Mouse (Mus musculus) olfactory bulb, adult 2 months (tissue): Measurements from ENCODE around the gene Rcl1. TPM values are rescaled to one million over a fixed set of nuclear protein-coding genes. Genes with fewer than 3 reads are reported as not detected.
A peak's percentile ranks its signal among the peaks of the same experiment; 100 is the strongest.

Experiments
- H3K27ac ChIP-seq: fragments of 200-500 bp; 2 replicates; pipeline ENCODE4 v1.5.1; 2012; ENCODE audit warnings: low read depth, low read length; ENCODE audit not compliant: insufficient read depth
- H3K4me1 ChIP-seq: fragments of 200-500 bp; 2 replicates; pipeline ENCODE4 v1.6.1; 2012; ENCODE audit warnings: low read length; ENCODE audit not compliant: control insufficient read depth, insufficient read depth
- H3K4me3 ChIP-seq: fragments of 200-500 bp; 2 replicates; pipeline ENCODE4 v1.5.1; 2012; ENCODE audit warnings: mild to moderate bottlenecking, low read depth, low read length, moderate library complexity; ENCODE audit not compliant: insufficient read depth
- CTCF ChIP-seq: fragments of 200-500 bp; IDR thresholded peaks from 2 replicates; pipeline ENCODE4 v1.5.1; 2012; ENCODE audit warnings: low read depth, mild to moderate bottlenecking, low read length, moderate library complexity; ENCODE audit not compliant: insufficient read depth
- POLR2A ChIP-seq: fragments of 200-500 bp; IDR thresholded peaks from 2 replicates; pipeline ENCODE4 v1.6.1; 2012; ENCODE audit warnings: mild to moderate bottlenecking, low read depth, low read length, moderate library complexity; ENCODE audit not compliant: insufficient read depth
- WGBS: fragments of 180-500 bp; shearing (Covaris S2); methylation state at CpG from one replicate; pipeline ENCODE4 v1.1.7; 2018; 5-methylcytosine and 5-hydroxymethylcytosine counted together
- polyA plus RNA-seq: library from polyadenylated mRNA; stranded (reverse); fragments of >200 nt; gene quantifications from 2 replicates; pipeline ENCODE4 v1.2.4, GENCODE M21; 2012; ENCODE audit warnings: low replicate concordance; ENCODE audit not compliant: missing spikeins, insufficient read depth, insufficient read length

The Rcl1 gene
- polyA plus RNA-seq, 1 experiment, result not detected

DNA sequence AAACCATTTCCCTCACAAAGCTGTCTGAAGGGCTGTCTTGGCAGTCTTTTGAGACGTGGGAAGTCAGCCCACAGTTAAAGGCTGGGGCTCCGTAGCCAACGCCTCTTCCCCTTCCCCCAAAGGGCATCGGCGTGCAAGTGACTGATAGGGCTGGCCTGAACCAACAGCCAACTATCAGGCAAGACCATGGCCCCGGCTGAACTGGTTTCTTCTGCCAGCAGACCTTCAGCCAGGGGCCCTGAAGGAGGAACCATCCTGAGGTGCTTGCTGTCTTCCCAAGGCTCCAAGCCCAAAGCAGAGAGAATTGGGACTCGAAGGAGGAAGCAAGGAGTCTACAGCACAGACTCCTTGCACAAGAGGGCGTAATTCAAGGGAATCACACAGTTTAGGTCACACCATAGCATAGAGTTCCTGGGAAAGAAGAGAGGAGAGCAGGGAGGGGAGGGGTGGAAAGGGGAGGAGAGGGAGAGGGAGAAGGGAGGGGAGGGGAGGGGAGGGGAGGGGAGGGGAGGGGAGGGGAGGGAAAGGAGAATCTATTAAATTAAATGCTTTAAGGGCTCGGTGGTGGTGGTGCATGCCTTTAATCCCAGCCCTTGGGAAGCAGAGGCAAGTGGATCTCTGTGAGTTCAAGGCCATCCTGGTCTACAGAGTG lies 36.6 kb upstream of the Rcl1 start:
- peak overlapping the region; percentile 66; the same call in 1 of the 2 replicates for H3K27ac ChIP-seq
- 18% methylated on average over 9 of the region's 9 CpGs for WGBS
- H3K4me3 ChIP-seq, result no peak overlapping the region
- peaks cover 4% of the 10 kb centered on the region; the same call in 1 of the 2 replicates for H3K4me1 ChIP-seq
- TF ChIP-seq CTCF, result no peak
- TF ChIP-seq POLR2A, result no peak

DNA sequence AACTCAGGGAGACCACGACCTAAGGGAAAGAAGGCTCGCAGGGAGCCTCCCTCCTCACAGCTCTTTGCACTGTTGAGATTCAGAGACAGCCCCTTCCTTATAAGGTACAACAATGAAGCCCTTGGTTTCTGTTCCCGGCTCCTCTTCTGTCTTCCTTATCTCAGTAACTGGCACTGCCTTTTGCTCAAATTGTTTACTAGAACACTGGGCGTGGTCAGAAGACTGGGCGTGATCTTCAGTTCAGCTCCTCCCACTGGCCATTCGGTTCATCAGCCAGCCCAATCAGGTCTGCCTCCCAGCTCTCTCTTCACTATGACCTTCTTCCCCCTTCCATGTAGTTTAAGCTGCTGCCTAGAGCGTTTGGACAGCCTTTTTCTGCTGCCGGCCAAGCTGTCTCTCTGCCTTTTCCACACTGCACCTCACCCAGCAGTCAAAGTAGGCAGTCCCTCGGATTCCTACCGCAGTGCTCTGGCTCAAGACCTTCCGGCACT lies 34.1 kb upstream of the Rcl1 start:
- Histone ChIP-seq H3K4me1 (peaks cover 4% of the 10 kb centered on the region; the same call in 1 of the 2 replicates), H3K27ac (no peak overlapping the region), H3K4me3 (no peak overlapping the region)
- 0 out of 2 replicates have a peak, but pooled peaks have one; percentile 14 for TF ChIP-seq POLR2A
- no peak for TF ChIP-seq CTCF
- 31% methylated on average over 11 of the region's 11 CpGs for WGBS

DNA sequence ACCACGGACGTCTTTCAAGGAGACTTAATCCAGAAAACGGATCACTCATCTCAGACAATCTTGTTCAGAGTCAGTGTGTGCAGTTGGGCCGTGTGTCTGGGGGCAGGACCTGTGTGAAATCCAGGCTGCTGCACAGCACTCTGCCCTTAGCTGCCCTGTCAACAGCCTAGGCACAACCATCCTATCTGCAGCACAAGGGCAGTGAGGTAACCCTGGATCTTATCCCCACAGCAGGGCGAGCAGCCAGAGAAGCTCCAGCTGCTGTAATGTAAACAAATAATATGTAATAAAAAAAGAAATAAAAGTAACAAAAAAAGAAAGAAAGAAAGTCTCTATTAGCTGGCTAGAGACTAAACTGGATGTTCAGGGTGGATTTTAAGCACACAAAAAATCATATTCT lies 32.0 kb upstream of the Rcl1 start:
- WGBS, result 84% methylated on average over 5 of the region's 5 CpGs
- H3K4me3 ChIP-seq, result no peak overlapping the region
- no peak for TF ChIP-seq CTCF
- TF ChIP-seq POLR2A, result no peak

DNA sequence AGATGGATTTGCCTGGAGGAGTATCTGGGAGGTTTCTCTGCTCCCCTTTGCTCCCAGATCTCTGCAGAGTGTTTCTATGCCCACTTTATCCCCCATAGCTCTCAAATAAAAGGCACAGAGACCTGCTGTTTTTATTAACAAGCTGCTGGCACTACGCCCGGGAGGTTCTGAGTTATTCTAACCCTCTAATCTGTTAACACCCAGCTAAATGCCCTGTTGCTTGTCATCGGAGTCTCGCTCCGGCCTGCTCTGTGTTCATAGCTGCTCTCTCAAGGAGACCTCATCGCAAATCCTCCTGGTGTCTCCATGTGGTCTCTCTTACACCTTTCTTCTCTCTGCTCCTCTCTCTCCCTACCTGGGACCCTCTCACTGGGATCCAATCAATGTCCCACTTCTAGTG lies 26.4 kb upstream of the Rcl1 start:
- H3K4me1 ChIP-seq, result no peaks in the 10 kb centered on the region
- no peak overlapping the region for H3K27ac ChIP-seq
- 11% methylated on average over 6 of the region's 6 CpGs for WGBS
- TF ChIP-seq POLR2A (no peak), CTCF (no peak)
- no peak overlapping the region for H3K4me3 ChIP-seq

More for the DNA sequence above, 32.0 kb upstream of the Rcl1 start:
- H3K4me1 ChIP-seq, result peaks cover 4% of the 10 kb centered on the region; the same call in 1 of the 2 replicates
- H3K27ac ChIP-seq, result no peak overlapping the region

DNA sequence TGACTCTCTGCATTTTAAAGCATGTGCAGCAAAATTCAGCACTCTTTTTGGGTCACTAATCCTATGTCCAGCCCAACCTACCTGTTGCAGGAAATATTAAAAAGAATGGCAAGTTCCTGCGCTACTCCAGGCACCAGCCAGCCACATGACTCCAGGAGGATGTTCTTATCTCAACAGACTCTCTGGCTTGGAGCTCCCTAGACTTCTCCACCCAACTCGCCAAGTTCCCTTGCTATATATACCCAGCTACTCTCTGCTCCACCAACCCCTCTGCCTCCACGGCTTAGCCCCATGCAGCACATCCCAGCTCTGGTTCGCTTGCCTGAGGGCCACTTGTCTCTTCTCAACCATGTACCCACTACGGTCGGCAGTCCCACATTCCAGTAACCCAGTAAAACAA lies 12.5 kb upstream of the Rcl1 start:
- Histone ChIP-seq H3K27ac (no peak overlapping the region), H3K4me1 (no peaks in the 10 kb centered on the region), H3K4me3 (no peak overlapping the region)
- 90% methylated on average over 6 of the region's 6 CpGs for WGBS
- TF ChIP-seq POLR2A, result no peak
- no peak for TF ChIP-seq CTCF

DNA sequence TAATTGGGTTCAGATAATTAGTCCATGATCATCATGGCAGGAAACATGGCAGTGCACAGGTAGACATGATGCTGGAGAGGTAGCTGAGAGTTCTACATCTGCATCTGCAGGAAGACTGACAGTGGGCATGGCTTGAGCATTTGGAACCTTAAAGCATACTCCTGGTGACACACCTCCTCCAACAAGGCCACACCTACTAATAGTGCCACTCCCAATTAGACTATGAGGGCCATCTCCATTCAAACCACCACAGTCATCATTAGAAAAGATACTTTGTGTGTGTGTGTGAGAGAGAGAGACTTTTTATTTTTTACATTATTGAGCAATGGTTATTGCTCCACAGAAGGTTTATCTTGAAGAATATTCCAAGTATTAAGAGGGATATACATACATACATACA lies 9.0 kb upstream of the Rcl1 start:
- Histone ChIP-seq H3K4me3 (no peak overlapping the region), H3K27ac (no peak overlapping the region), H3K4me1 (no peaks in the 10 kb centered on the region)
- TF ChIP-seq POLR2A (no peak), CTCF (no peak)

DNA sequence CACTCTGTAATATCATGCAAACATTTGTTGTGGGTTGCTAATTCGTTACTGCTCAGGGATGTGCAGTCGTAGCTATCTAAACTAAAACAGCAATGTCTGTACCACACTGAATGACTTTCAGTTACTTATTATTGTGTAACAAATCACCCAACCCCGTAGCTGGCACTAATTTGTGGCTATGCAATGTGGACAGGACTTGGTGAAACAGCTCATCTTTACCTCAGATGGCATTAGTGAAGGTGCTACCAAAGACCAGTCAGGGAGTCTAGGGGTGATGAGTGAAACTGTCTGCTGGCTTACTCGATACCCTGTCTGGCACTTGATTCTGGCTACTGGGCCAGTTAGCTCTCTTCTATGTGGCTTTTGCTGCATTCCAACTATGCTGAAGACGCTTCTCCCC lies 2.1 kb upstream of the Rcl1 start:
- TF ChIP-seq POLR2A, result no peak
- Histone ChIP-seq H3K27ac (no peak overlapping the region), H3K4me1 (peaks cover 3% of the 10 kb centered on the region), H3K4me3 (no peak overlapping the region)
- WGBS, result 65% methylated on average over 5 of the region's 5 CpGs

DNA sequence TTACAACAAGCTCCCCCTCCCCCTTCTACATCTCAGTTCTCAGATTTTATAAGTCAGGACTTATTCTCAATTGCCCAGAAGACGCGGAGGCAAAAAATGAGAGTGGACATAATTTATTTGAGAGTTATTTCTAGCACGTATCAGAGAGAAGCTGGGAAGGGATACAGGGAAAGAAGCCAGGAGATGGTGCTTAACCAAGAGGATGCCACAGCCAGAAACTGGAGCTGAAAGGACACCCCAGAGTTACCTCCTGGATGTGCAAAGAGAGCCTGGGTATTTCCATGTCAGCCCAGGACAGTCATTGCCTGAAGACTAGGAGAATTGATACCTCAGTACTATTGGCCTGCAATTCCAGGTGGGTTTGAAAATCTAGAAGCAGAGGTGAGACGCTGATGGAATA lies 1.6 kb upstream of the Rcl1 start:
- no peak for TF ChIP-seq POLR2A
- TF ChIP-seq CTCF, result no peak
- Histone ChIP-seq H3K27ac (no peak overlapping the region), H3K4me1 (peaks cover 3% of the 10 kb centered on the region), H3K4me3 (no peak overlapping the region)
- WGBS, result 68% methylated on average over 4 of the region's 4 CpGs

DNA sequence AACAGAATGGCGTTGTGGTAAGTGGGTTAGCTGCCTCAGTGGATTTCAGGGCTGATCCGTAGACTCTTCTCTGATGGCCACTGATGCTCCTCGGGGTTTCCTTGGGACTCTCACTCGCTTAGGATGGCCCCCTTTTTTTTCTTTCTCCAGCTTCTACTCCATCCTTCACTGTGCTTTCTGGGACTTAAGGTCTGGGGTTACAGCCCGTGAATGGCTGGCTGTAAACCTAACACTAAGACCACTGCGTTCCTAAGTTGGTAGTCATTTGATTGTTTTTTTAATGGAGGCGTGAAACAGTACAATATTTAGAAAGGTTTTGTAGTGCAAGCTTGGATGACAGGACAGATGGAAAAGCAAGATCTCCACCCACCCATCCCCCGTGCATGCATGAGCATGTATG lies 914 bp upstream of the Rcl1 start:
- peak overlapping the region; percentile 87 for H3K27ac ChIP-seq
- H3K4me3 ChIP-seq, result peak overlapping the region; percentile 96
- WGBS, result 14% methylated on average over 8 of the region's 8 CpGs
- H3K4me1 ChIP-seq, result peaks cover 3% of the 10 kb centered on the region
- TF ChIP-seq POLR2A, result no peak
- no peak for TF ChIP-seq CTCF
